Mouse (Mus musculus) right cerebral cortex, adult 18-20 months (tissue): ENCODE measurements around the gene 6030452D12Rik.

Experiments used
- DNase-seq: peaks from one replicate; pipeline ENCODE4 v3.0.0; 2022; ENCODE audit warnings: mixed read lengths

6030452D12Rik gene

DNA sequence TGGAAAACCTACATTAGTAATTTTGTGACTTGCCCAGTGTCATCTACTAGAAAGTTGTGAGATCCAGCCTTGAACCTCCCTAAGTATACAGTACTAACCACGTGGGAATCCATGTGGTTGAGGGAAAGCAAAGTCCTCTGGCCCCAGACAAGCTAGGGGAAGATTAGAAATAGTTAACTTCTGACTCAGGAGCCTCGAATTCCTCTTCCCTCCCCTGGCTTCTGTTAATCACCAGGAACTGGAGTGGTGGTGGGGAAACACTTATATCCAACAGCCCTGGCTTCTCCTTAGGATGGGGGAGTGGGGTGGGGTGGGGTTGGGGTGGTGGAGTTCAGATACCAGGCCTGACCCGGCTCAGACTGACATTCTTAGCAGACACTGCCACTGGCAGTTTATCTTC, 18.4 kb downstream of the 6030452D12Rik start:
- DNase-seq: no peak

DNA sequence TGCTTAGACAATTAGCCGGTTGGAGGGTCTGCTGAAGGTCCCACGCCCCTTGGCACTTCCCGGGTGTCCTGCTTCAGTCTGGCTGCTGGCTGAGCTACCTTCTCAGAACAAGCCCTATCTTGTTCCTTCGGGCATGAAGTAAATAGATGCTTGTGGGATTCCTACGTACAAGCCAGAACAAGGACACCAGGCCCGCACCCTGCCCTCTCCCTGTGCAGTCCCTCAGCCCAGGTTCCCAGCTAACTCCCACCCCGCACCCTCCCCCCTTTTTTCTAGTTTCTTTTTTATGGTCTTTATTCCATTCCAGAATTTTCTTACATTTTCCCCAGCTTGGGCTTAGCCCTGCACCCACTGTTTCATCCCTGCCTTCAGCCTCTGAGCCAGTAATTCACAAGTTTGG, 20.3 kb downstream of the 6030452D12Rik start:
- DNase-seq: no peak

DNA sequence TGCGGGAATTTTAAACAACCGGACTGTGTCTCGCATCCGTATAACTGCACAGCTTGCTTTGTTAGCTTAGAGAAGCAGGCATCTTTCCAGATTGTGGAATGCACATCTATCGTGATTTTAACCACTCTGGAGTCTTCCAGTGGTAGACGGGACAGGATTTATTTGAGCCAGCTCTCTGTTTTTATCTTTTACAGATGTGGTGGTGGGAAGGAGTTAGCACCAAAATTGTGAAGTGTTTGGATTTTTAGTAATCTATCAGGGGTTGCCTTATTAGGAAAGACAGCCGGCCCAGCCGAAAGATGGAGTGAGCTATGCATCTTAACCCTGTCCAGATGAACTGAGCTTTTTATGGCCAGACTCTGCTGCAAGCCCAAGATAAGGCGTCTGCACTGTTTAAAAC, 21.5 kb downstream of the 6030452D12Rik start:
- DNase-seq: no peak

DNA sequence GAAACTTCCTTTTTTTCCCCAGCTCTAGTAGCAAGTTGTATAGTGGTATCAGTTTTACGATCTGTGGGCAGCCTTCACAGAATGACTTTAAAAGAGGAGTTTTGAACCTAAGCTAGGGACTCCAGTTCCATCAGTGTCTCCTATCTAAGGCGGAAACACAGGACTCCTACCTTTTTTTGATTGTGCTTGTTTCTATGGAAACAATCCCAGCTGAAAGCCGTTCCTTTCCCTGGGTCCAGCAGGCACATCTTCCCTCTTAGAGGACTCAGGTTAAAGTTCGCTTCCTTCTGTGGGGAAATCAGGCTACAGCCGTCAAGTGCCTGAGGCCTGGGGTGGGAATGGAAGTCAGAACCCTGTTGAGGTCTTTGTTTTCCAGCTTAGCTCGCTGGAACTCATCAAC, 26.4 kb downstream of the 6030452D12Rik start:
- no peak for DNase-seq

DNA sequence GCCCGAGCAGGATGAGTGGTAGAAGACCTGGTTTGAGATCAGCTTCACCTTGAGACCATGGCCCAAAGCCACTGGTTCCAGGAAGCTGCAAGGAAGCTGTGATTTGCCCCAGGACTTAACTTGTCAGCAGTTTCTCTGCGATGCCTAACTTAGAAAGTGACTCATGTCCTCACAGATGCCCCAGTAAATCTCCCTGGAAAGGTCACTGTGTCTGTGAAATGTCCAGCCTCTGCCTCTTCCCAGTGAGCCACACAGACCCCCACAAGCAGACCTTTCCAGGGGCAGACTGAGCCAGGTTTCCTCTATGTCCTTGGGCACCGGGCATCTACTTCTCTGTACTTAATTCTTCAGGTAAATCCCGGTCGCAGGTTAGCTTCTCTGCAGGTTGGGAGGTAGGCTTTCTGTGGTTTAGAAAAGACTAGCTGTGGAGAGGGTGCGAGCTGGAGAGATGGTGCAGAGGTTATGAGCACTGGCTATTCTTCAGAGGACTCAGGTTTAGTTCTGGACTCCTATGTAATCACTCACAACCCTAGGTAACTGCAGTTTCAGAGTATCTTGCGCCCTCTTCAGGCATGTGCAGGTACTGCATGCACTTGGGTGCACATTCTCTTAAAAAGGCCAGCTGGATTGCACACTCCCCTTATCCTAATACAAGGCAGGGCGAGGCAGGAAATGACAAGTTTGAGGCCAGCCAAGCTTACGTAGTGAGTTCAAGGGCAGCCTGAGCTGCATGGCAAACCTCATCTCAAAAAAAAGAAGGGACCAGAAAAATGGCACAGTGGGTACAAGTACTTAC, 27.1 kb downstream of the 6030452D12Rik start:
- no peak for DNase-seq

DNA sequence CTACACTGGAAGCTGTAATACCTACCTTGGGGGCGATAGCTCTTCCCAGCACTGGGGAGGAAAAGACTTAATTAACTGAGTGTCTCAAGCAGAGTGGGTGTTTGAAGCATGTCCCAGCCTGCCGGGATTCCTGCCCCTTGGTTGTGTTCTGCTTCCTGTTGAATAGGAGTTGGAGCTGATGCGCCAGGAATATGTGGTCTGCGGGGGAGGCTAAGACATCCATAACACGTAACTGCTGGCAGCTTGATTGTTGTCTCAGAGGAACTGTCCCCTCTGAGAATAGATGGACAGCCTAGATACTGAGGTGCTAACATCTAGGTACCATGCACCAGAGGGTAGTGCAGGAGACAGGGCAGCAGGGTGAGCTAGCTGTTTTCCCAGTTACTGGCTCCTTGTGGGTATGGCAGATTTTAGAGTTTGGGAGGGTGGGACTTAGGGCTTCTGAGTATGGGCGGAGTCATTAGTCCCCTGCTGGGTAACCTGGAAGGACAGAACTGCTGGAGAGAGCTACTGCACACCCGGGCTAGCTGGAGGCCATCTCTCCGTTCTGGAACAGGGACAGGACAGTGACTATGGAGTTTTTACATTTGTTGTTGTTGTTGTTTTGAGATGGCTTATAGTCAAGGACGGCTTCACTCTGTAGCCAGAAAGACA, 28.4 kb downstream of the 6030452D12Rik start:
- no peak for DNase-seq

DNA sequence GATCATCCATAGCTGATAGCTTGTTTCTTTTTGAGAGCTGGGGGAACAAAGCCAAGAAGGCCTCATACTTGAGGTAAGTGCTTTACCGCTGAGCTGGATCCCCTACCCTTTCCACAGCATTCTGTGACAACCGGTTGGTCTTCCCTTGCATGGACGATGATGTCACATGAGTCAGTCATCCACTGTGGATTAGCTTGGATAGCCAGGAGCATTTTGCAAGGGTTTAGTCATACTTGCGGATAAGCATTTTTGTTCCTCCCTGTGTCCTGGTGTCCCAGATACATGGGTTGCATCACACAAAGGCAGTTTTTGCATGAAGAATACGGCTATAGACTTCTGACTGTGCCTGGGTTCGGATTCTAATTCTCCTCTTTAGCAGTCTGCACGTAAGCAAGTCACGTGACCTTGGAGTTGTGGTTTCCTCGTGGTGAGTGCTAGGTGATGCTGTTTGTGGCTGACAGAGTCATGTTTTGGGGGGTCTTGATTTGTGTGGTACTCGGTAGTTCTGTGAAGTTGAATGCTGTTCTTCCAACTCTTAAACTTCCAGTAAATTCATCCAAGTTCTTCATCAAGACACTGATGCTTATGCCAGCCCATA, 29.7 kb downstream of the 6030452D12Rik start:
- no peak for DNase-seq

DNA sequence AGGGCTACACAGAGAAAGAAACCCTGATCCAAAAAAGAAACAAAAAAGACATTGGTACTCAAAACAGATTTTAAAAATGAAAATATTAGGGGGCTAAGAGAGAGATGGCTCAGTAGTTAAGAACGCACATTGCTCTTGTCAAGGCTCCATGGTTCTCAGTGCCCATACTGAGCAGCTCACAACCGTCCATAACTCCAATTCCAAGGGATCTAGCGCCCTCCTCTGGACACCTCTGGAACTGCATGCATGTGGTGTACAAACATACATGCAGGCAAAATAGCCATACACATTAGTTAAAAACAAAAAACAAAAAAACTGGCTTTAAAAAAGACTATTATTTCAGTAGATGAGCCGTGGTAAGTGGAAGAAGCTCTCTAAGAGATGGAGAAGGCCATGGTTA, 30.2 kb downstream of the 6030452D12Rik start:
- no peak for DNase-seq

DNA sequence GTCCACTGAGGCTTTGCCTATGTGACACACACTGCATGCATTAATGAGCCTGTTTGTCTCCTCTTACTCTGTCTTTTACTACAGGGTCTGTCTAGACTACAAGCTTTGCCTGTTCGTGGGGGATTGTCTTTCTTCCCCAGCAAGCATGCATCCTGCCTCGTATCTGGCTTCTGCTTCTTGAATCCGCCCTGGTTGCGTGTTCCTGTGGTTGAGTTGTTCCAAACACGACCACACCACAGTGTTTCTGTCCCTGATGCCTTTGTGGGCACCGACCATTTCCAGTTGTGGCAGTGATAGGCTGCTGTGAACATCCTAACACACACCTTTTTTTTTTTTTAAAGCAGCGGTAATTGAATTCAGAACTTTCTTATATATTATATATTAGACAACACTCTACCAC, 33.4 kb downstream of the 6030452D12Rik start:
- DNase-seq: no peak

DNA sequence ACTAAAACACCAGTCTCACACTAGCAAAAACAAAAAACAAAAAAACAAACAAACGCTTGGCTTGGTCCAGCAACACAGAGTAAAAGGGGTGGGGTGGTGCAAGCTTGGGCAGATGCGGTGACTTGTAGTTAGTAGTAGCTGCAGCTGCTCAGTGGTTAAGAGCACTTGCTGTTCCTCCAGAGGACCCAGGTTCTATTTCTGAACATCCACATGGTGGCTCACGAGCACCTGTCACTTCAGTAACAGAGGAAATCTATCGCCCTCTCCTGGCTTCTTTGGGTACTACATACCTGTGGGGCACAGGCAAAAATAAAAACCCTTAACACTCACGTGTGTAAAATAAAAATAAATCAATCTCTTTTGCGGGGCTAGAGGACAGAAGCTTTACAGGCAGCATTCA, 34.1 kb downstream of the 6030452D12Rik start:
- peak; percentile 15 for DNase-seq

DNA sequence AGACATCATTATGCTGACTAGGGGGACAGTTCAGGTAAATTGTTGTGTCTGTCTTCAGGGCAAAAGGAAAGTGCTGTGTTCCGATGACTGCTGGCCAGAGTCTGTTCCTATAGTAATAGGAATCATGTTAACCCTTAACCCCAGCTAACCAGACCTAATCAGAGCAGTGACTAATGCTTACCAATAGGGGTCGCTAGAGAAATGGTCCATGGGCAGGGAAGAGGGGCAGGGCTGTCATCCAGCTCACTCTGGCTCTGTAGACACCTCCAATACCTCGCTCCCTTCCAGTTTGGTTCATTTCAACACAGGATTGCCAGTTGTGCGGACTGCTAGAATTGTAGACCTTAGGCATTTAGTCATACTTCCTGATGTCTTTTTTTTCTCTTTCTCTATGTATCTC, 35.1 kb downstream of the 6030452D12Rik start:
- DNase-seq: no peak

DNA sequence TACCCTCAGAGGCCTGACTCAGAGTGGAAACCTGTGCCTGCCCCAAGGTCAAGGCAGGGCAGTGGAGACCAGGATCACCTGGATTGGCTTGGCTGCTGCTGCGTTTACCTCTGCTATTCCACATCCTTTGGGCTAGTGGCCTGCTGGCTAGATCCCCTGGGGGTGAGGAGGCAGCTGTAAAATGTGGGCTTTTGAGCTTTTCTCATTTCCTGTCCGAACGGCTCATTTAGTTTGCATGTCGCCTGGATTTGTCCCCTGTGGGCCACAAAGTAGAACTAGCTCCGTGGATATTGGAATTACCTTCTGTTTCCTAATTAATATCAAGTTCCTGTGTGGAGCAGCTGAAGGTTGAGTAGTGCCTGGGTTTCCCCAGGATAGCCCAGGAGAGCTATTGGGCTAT, 38.9 kb downstream of the 6030452D12Rik start:
- DNase-seq: no peak

DNA sequence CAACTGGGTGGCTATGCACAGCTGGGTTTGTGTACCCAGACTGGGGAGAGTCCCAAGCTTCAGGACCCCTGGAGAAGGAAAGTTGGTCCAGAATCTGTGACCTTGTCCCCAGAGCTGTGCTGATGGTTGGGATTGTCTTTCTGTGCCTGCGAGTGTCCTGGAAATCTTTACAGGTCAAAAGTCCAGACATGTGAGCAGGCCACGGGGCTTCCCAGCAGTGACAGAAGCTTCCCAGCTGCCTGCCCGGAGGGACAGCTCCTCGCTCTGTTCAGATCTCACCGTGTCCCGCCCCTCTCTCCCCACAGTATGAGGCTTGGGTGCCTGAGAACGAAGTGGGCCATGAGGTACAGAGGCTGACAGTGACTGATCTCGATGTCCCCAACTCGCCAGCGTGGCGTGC, 40.7 kb downstream of the 6030452D12Rik start:
- no peak for DNase-seq

DNA sequence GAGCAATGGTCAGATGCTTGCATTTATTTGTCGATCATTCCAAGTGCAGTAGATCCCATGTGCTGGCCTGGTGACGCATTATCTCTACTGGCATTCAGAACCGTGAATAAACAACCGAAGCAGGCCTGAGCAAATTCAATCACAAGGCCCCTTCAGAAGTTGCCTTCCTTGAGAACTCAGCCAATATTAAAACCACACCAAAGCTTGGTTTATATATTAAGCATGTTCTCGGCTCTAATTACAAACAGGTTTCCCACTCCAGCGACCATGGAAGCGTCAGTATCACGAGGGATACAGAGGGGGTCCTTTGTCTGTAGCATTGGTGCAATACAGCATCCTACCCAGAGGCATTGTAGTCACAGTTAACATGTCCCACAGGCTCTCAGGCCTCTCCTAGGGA, 42.7 kb downstream of the 6030452D12Rik start:
- no peak for DNase-seq

DNA sequence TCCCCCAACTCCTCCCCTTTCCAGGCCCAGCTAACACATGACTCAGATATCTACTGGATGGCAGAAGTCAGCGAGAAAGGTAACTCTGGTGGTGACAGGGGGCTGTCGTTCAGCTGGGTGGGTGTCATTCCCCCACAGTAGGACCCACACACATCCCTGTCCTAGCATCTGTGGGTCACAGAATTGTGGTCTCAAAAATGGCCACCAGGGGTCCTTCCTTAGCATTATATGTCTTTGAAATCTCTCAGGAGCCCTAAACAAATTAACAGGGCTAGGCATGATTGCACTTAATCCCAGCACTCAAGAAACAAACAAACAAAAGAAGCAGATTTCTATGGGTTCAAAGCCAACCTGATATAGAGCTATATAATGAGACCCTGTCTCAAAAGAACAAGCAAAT, 44.8 kb downstream of the 6030452D12Rik start:
- DNase-seq: no peak

DNA sequence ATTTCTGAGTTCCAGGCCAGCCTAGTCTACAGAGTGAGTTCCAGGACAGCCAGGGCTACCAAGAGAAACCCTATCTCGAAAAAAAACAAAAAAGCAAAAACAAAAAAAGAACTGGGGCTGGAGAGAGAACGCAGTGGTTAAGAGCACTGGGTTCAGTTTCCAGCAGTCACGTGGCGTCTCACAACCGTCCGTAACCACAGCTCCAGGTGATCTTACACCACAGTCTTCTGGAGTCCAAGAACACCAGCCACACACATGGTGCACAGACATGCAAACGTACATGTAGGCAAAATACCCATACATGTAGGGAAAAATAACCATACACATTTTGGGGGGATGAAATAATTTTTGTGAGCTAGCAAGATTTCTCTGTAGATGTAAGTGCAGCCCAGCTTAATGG, 46.4 kb downstream of the 6030452D12Rik start:
- no peak for DNase-seq

DNA sequence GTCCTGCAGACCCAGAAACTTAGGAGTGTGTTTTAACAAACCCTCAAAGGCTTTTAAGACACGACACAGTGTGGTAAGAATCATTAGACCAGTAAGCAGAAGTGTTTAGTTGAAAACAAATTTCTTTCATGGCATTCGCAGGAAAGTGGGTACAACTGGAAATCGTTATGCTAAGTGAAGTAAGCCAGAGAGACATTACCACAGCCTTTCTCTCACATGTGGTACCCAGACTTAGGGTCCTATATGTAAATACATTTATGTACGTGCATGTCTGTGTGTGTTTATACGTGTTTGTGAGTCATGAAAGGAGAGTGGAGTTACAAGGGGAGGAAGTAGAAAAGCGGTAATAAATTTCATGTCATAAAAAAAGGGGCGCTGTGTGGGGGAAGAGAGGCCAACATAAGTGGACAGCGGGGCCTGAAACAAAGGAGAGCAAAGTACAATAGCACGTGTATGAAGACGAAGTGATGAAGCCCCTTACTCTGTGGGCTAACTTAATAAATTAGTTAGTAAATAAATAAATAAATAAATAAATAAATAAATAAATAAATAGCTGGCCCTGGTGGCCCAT, 48.1 kb downstream of the 6030452D12Rik start:
- no peak for DNase-seq

DNA sequence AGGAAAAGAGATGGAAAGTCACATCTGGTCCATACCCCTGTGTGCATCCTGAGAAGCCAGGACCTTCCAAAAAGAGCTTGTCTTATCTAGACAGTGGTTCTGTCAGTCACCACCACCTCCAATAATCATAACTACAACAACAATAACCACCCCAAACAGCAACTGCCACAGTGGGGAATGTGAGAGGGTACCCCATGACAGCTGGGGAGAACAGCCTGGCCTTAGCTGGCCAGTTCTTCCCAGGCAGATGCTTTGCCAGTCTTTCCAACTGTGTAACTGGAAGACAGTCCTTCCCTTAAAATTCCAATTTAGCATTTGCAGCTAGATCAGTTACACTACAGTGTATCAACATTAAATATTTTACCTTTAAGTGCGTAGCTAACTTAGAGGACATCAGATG, 50.6 kb downstream of the 6030452D12Rik start:
- no peak for DNase-seq

DNA sequence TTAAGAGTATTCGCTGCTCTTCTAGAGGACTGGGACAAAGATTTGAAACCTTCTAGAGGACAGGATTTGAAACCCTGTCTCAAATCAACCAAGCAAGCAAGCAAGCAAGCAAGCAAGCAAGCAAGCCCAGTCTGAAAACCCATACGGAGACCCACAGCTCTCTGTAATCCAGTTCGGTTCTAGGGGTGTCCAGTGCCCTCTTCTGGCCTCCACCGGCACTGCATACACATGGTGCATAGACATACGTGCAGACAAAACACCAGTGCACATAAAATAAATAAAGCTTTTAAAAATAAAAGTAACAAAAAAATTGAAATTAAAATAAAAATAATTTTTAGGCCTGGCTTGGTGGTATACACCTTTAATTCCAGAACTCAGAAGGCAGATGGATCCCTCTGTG, 53.7 kb downstream of the 6030452D12Rik start:
- no peak for DNase-seq

DNA sequence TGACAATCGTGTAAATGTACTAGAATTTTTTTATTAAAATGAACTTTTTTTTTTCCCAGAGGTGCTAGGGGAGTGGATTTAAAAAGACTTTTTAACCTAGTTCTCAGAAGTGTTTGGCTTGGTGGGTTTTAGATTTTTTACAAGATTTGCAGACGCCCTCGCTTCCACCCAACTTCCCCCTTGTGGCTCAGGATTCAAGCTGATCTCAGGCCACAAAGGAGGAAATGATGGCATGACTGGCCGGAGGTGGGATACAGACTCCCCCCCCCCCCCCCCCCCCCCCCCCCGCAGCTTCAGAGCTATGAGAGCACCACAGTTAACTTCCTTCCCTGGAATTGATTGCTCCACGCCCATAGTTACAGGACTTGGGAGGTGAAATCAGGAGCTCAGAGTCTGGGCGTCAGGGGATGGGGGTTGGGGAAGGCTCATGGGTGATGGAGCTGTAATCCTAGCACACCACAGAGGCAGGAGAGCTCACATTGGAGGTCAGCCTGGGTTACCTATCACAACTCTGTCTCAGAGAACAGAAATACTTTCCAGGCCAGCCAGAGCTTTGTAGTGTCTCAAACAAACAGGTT, 55.8 kb downstream of the 6030452D12Rik start:
- no peak for DNase-seq
